Mouse (Mus musculus) liver, adult (tissue): ENCODE results near the gene Glyctk.

Source experiments
- GATA4 ChIP-seq: IDR thresholded peaks from 2 replicates; pipeline ENCODE4 v1.6.1; 2014; ENCODE audit warnings: mild to moderate bottlenecking, low read length; ENCODE audit not compliant: insufficient replicate concordance

The Glyctk gene

GRCm38 (mm10) chr9:106166709-106167108, 8.8 kb upstream of the Glyctk start:
- no peak for TF ChIP-seq GATA4

DNA sequence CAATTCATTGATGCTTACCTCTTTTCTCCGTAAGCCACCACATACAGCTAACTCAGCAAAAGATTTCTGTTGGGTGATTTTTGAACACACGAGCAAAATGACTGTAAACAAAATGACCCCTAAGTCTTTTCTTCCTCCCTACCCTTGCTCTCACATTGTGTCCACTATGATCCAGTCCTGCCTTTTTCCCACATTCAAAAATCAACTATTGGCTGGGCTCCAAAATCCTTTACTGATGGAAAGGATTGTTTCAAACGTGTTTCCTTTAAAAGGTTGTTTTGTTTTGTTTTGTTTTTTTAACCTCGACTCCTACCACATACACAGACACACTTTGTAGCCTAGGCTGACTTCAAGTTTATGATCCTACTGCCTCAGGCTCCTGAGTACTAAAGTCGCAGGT, 2.5 kb upstream of the Glyctk start:
- TF ChIP-seq GATA4: no peak

- no peak for TF ChIP-seq GATA4
Measured at GRCm38 (mm10) chr9:106159784-106160301, 1.9 kb upstream of the Glyctk start.

DNA sequence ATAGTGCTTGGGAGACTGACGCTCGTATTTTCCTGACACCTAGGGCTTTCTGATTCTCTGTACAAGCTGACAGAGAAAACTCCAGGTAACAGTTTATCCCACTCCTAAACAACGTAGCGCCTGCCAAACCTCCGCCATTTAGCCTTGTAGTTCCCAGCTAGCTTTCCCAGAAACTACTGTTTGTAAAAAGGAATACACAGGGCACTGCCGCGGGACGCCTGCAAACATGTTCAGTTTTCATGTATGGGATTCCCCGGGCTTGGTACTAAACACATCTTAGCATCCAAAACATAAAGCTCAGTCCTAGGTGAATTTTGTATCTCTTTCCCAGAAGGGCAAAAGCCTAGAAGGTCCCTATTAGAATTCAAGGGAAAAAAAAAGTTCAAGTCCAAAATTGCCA, 1.3 kb upstream of the Glyctk start:
- no peak for TF ChIP-seq GATA4

- no peak for TF ChIP-seq GATA4
Measured at GRCm38 (mm10) chr9:106157623-106157925, 364 bp downstream of the Glyctk start.

GRCm38 (mm10) chr9:106156921-106157622, 866 bp downstream of the Glyctk start:
- no peak for TF ChIP-seq GATA4

GRCm38 (mm10) chr9:106156419-106156818, 1.5 kb downstream of the Glyctk start:
- no peak for TF ChIP-seq GATA4

GRCm38 (mm10) chr9:106154106-106154505, 3.8 kb downstream of the Glyctk start:
- no peak for TF ChIP-seq GATA4

DNA sequence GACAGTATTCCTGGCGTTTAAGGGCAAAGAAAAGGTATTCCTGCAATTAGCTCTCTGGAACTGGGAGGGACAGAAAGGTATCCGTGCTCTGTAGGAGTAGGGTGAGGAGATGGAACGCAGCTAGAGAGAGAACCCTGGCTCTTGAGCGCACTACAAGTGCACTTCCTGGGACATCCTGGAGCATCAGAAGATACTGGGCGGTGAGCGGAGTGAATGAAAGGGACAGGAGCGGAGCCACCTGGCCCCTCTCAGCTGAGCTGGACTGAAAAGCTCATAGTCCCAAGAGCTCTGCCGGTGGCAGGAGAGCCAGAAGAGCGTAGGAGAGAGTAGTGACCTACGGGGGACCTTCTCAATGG, 8.6 kb downstream of the Glyctk start:
- TF ChIP-seq GATA4: no peak

DNA sequence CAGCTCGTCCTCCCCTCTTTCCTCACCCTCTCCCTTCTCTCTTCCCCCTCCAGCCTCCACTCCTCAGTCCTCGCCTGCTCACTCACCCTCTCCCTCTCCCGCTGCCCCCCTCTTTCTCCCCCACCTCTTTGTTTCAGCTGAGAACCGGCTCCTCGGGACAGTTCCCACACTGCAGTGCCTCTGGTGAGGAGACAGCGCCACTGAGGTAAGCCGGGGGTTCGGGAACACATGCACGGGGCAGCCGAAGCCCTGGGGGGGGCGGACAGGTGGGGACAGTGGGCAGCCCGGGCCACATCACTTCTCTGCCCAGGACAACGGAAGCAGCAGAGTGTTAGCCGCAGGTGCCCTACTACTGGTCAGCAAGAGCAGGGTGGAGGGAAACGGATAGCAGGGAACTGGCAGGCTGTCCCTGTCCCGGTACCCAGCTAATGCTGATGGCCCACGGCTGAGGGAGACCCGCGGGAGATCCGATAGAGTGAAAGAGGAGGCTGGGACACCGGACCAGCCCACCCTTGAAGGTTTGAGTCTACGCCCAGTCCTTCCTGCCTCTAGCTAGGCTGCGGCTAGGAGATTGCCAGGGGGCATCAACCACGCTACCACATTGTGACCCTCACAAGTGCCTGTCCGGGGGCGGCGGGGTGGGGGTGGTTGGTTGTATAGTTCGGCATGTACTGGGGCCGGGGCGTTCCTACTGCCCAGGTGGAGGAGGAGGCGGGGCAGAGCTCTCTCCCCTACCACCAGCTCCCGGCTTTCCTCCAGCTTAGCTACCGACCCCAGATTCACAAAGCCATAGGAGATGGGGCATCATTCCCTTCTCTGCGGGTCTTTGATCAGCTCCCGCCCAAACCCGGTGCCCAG, 9.2 kb downstream of the Glyctk start:
- no peak for TF ChIP-seq GATA4

GRCm38 (mm10) chr9:106147851-106148431, 10.0 kb downstream of the Glyctk start:
- no peak for TF ChIP-seq GATA4

GRCm38 (mm10) chr9:106147281-106147680, 10.7 kb downstream of the Glyctk start:
- TF ChIP-seq GATA4: no peak

GRCm38 (mm10) chr9:106145582-106145981, 12.4 kb downstream of the Glyctk start:
- TF ChIP-seq GATA4: no peak

- TF ChIP-seq GATA4: no peak
Measured at GRCm38 (mm10) chr9:106144176-106144575, 13.8 kb downstream of the Glyctk start.

DNA sequence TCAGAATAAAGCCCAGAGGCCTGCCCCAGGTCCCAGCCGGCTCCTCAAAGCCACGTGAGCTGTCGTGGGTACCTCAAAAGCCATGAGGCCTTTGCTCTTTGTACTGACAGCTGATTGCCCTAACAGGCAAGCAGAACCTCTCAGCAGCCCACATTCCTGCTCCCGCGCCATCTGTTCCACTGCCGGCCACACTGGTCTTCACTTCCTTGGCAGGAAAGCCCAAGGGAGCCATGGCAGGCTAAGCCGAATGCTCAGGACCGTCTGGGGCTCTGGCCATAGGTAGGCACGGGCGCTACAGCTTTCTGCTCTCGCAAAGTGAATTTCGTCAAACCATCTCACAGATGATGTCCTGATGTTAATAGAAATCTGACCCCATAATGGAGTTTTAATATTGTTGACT, 16.0 kb downstream of the Glyctk start:
- TF ChIP-seq GATA4: no peak

DNA sequence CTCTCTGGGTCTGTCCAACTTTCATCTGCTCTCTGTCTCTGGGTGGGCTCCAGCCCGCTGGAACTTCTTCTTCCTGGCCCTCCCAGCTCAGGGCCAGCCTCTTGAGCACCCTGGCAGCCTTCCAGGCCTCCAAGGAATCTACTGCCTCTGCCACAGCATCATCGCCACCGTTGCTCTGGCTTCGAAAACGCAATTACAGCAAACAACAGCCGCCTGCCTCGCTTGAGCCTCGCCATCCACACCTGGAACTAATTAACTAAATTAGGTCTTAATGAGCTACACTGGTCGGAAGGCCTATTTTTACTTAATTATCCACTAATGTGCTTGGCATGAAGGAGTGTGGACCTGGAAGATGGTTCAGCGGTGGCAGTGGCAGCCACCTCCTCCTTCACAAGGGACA, 18.2 kb downstream of the Glyctk start:
- no peak for TF ChIP-seq GATA4
